Mouse (Mus musculus) stomach, postnatal 0 days (tissue): ENCODE data around the gene Armc7.

Experiments
- CTCF ChIP-seq: IDR thresholded peaks from 2 replicates; pipeline ENCODE4 v1.5.1; 2016; ENCODE audit warnings: antibody characterized with exemption, low read depth, mild to moderate bottlenecking, moderate library complexity
- EP300 ChIP-seq: optimal IDR thresholded peaks from 2 replicates; pipeline ENCODE3; 2016; ENCODE audit warnings: antibody characterized with exemption

DNA sequence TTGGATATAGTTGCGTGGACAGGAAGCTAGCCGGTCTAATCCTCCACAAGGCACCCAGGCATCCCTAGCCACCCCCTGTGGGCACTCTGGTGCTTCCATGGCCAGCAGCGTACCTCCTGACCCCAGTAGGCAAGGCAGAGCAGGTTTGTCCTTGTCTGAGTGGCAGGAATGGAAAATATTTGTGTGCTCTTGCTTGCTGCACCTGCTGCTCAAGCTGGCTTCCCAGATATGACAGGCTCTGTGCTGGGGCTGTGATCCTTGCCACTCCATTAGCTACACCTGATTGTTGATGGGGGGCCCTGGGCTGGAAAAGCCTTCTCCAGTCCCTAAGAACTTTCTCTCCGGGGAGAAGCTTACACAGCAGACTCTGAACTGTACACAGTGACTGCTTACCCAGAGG lies 22.2 kb upstream of the Armc7 start:
- TF ChIP-seq CTCF: no peak
- TF ChIP-seq EP300: no peak
